Mouse (Mus musculus): ENCODE data around the gene Lmo3. TPM values are rescaled to one million over a fixed set of nuclear protein-coding genes. Genes with fewer than 3 reads are reported as not detected.

Gene Lmo3
- polyA plus RNA-seq, 1 experiment = not detected

DNA sequence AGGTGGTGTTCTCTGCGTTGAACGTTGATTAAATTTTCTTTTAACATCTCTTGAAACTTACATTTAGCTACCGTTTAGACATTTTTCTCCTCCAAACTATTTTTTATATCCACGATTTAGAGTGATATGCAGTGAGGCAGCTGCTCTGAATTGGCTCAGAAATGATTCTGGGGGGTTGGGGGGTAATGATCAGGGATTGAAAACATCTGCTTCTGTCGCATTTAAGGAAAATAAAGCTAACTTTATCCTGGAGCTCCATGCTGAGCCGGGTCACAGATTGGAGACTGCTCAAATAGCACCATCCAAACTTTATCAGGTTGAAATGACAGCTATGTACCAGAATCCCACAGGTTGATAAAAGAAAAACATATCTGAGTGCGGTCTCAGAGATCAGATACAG lies 29.6 kb downstream of the Lmo3 start:
- Histone ChIP-seq H3K4me3 (ENCODE audit: insufficient read depth, low read length) (no peak overlapping the region), H3K4me1 (ENCODE audit: control insufficient read depth, insufficient read depth, low read length) (no peaks in the 10 kb centered on the region), H3K27ac (ENCODE audit: insufficient read depth, low read depth, low read length) (no peak overlapping the region)
- TF ChIP-seq POLR2A (IDR thresholded peaks at IDR 0.05; ENCODE audit: borderline replicate concordance, low read depth, low read length) (no peak), CTCF (IDR thresholded peaks at IDR 0.05; ENCODE audit: low read depth, low read length) (no peak)

DNA sequence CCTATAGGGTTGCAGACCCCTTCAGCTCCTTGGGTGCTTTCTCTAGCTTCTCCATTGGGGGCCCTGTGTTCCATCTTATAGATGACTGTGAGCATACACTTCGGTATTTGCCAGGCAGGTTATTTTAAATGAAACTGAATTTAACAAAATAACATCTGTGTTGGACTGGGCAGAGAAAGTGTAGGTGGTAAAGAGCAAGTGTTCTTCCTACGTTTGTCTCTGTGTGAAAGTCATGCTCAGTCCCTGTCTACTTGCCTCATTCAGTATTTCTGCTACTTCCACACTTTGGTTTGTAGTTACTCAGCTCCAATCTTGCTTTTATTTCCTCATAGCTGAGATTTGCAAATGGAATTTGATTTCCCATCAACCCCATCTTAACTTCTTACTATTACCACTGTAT lies 46.9 kb downstream of the Lmo3 start:
- Histone ChIP-seq H3K27ac (ENCODE audit: insufficient read depth, low read depth, low read length) (no peak overlapping the region), H3K4me3 (ENCODE audit: insufficient read depth, low read length) (no peak overlapping the region), H3K4me1 (ENCODE audit: control insufficient read depth, insufficient read depth, low read length) (no peaks in the 10 kb centered on the region)
- no peak for TF ChIP-seq CTCF (IDR thresholded peaks at IDR 0.05; ENCODE audit: low read depth, low read length)
- TF ChIP-seq POLR2A (IDR thresholded peaks at IDR 0.05; ENCODE audit: borderline replicate concordance, low read depth, low read length) = no peak

DNA sequence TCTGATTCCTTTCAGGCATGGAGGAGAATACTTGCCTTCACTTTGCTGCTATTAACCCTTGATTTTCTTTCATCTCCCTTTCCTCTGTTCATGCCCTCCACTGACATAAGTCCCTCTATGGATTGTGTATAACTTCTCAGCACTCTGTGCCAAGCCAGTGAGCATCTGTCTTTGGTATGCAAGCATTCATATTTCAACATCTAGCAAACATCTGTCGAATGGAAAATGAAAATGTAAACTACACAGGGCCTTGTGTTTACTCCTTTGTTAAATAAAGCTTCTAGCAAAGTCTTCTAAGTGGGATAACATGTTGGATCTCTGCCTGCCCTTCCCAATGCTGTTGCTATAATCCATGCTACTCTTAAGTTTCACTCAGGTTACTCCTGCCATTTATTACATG lies 75.1 kb downstream of the Lmo3 start:
- no peak for TF ChIP-seq CTCF (IDR thresholded peaks at IDR 0.05; ENCODE audit: low read depth, low read length)
- TF ChIP-seq POLR2A (IDR thresholded peaks at IDR 0.05; ENCODE audit: borderline replicate concordance, low read depth, low read length) = no peak
- H3K4me3 ChIP-seq (ENCODE audit: insufficient read depth, low read length) = no peak overlapping the region
- H3K27ac ChIP-seq (ENCODE audit: insufficient read depth, low read depth, low read length) = no peak overlapping the region
- H3K4me1 ChIP-seq (ENCODE audit: control insufficient read depth, insufficient read depth, low read length) = no peaks in the 10 kb centered on the region

DNA sequence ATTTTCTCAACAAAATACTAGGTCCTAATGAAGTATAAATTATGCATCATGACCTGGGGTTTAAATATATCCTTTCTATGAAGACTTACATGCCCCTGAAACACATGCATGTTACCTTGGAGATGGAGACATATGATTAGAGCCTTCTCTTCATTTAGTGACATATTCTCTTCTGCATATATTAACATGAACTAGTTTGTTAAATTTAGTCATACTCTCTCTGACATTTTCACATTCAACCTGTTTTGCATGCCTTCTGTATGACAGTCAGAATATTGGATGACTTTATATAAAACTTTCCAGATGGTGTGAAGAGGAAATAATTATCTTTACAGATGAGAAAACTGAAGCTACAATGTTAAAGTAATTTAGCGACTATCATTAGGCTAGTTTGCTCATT lies 77.8 kb downstream of the Lmo3 start:
- TF ChIP-seq POLR2A (IDR thresholded peaks at IDR 0.05; ENCODE audit: borderline replicate concordance, low read depth, low read length) = no peak
- TF ChIP-seq CTCF (IDR thresholded peaks at IDR 0.05; ENCODE audit: low read depth, low read length) = no peak
- H3K4me1 ChIP-seq (ENCODE audit: control insufficient read depth, insufficient read depth, low read length) = no peaks in the 10 kb centered on the region
- H3K4me3 ChIP-seq (ENCODE audit: insufficient read depth, low read length) = no peak overlapping the region

DNA sequence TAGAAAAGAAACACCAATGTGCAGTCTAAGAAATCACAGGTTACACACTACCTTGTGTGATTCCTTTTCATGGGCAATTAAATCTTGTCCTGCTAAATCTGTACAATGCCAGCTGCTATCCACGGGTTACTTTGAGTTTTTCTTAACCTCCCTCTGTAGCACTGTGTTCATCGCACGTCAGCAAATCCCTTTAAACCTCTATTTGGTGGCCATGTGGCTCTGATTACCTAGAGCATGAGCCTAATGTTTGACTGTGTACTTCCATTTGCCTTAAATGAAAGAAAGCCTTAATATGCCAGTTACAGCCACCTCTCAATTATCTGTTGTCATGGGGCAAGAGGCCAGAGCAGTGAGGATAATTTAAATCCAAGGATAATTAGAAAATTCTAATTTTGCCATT lies 98.9 kb downstream of the Lmo3 start:
- Histone ChIP-seq H3K4me1 (ENCODE audit: control insufficient read depth, insufficient read depth, low read length) (no peaks in the 10 kb centered on the region), H3K4me3 (ENCODE audit: insufficient read depth, low read length) (no peak overlapping the region), H3K27ac (ENCODE audit: insufficient read depth, low read depth, low read length) (no peak overlapping the region)
- no peak for TF ChIP-seq CTCF (IDR thresholded peaks at IDR 0.05; ENCODE audit: low read depth, low read length)
- no peak for TF ChIP-seq POLR2A (IDR thresholded peaks at IDR 0.05; ENCODE audit: borderline replicate concordance, low read depth, low read length)

More for the DNA sequence above, 77.8 kb downstream of the Lmo3 start:
- no peak overlapping the region for H3K27ac ChIP-seq (ENCODE audit: insufficient read depth, low read depth, low read length)

DNA sequence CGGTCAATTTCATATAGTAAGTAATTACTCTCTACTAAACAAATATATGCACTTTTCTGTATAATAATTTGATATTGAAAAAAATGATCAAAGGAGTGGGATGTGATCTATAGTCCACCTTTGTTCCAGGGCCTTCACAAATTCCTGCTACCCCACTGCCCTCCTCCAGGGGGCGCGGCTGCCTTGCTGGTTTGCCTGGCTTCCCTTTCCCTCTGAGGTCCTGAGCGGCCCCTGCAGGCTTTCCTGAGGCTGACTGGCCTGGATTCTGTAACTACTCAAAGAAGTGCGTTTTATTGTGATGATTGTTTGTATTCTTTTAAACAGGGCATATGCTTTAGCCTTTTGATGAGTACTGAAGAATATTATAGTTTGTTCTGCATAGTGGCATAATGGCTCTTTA lies 104.2 kb downstream of the Lmo3 start:
- TF ChIP-seq CTCF (IDR thresholded peaks at IDR 0.05; ENCODE audit: low read depth, low read length) (peak; percentile 33; the same call in 1 of the 2 replicates), POLR2A (IDR thresholded peaks at IDR 0.05; ENCODE audit: borderline replicate concordance, low read depth, low read length) (no peak)
- Histone ChIP-seq H3K27ac (ENCODE audit: insufficient read depth, low read depth, low read length) (no peak overlapping the region), H3K4me1 (ENCODE audit: control insufficient read depth, insufficient read depth, low read length) (no peaks in the 10 kb centered on the region), H3K4me3 (ENCODE audit: insufficient read depth, low read length) (no peak overlapping the region)

DNA sequence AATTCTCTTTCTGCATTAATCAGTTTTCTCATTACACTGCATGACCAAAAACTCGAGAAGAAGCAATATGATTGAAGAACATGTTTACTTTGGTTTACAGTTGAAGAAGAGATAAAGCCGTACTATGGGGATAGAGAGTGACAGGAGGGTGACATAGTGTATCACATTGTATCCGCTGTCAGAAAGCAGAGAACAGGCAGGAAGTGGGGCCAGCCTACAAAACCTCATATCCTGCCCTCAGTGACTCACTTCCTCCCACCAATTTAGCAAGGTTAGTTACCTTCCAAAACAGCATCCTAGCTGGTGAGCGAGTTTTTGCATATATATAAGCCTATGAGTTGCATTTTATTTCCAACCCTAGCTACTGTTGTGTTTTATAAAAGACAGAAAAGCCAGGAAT lies 112.6 kb downstream of the Lmo3 start:
- H3K4me3 ChIP-seq (ENCODE audit: insufficient read depth, low read length) = no peak overlapping the region
- H3K27ac ChIP-seq (ENCODE audit: insufficient read depth, low read depth, low read length) = no peak overlapping the region
- TF ChIP-seq POLR2A (IDR thresholded peaks at IDR 0.05; ENCODE audit: borderline replicate concordance, low read depth, low read length) (no peak), CTCF (IDR thresholded peaks at IDR 0.05; ENCODE audit: low read depth, low read length) (no peak)
- H3K4me1 ChIP-seq (ENCODE audit: control insufficient read depth, insufficient read depth, low read length) = no peaks in the 10 kb centered on the region

DNA sequence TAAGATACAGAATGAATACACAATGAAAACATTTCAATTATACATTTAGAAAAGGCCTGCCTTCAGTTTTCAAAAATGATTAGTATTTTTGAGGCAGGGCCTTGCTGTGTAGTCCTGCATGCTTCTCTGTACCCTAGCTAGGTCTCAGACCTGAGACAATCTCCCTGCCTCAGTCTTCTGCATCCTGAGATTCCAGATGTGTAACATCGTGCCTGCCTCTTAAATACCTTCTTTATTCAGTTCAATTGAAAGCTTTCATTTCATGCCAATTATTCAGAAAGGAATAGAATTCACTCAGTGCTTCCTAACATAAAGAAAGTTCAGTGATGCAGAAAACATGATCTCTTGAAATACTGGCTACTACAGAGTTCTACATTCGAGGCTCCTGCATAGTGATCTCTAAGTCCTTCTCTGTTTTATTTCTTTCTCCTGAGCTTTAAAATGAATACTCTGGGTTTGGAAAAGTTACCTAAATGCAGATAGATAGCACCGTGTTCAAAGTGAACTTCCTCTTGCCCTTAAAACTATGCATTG lies 137.2 kb downstream of the Lmo3 start:
- no peaks in the 10 kb centered on the region for H3K4me1 ChIP-seq (ENCODE audit: control insufficient read depth, insufficient read depth, low read length)
- H3K4me3 ChIP-seq (ENCODE audit: insufficient read depth, low read length) = no peak overlapping the region
- H3K27ac ChIP-seq (ENCODE audit: insufficient read depth, low read depth, low read length) = no peak overlapping the region
- TF ChIP-seq CTCF (IDR thresholded peaks at IDR 0.05; ENCODE audit: low read depth, low read length) (no peak), POLR2A (IDR thresholded peaks at IDR 0.05; ENCODE audit: borderline replicate concordance, low read depth, low read length) (no peak)

DNA sequence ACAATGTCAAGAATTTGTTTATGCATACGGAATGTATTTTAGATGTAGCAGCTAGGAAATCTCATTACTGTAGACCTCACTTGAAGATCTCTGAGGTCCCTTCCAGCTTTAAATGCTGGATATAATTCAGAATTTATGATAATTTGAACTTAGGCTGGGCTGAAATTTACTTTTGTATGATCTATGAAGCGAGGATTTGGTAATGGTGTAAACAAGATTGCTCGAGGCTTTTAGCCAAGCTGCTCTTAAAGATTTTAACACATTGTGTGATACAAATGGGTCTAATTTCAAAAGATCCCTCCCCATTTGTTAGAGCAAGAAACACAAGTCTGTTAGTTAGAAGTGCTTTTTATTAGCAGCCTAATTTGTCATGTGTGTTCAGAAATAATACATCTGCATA lies 144.4 kb downstream of the Lmo3 start:
- no peak overlapping the region for H3K27ac ChIP-seq (ENCODE audit: insufficient read depth, low read depth, low read length)
- TF ChIP-seq CTCF (IDR thresholded peaks at IDR 0.05; ENCODE audit: low read depth, low read length) (no peak), POLR2A (IDR thresholded peaks at IDR 0.05; ENCODE audit: borderline replicate concordance, low read depth, low read length) (no peak)
- H3K4me1 ChIP-seq (ENCODE audit: control insufficient read depth, insufficient read depth, low read length) = no peaks in the 10 kb centered on the region
- H3K4me3 ChIP-seq (ENCODE audit: insufficient read depth, low read length) = no peak overlapping the region

DNA sequence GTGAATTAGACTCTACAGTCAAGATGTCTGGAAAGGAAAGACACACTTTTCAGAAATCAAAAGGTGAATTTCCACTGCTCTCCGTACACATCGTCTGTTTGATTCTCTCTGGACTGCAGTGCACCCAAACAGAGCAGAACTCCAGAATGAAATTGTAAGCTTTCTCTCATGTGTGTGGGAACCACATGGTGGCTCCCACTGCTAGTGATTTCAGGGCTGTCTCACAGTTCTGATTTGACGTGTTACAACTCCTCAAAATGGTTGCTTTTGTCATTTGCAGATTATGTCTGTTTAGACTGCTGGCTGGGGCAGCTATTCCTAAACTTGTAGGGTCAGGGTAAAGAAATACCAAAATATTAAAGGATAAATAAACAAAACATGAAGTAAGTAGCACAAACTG lies 145.0 kb downstream of the Lmo3 start:
- H3K27ac ChIP-seq (ENCODE audit: insufficient read depth, low read depth, low read length) = no peak overlapping the region
- TF ChIP-seq POLR2A (IDR thresholded peaks at IDR 0.05; ENCODE audit: borderline replicate concordance, low read depth, low read length) = no peak
- no peak for TF ChIP-seq CTCF (IDR thresholded peaks at IDR 0.05; ENCODE audit: low read depth, low read length)
- H3K4me3 ChIP-seq (ENCODE audit: insufficient read depth, low read length) = no peak overlapping the region
- no peaks in the 10 kb centered on the region for H3K4me1 ChIP-seq (ENCODE audit: control insufficient read depth, insufficient read depth, low read length)

DNA sequence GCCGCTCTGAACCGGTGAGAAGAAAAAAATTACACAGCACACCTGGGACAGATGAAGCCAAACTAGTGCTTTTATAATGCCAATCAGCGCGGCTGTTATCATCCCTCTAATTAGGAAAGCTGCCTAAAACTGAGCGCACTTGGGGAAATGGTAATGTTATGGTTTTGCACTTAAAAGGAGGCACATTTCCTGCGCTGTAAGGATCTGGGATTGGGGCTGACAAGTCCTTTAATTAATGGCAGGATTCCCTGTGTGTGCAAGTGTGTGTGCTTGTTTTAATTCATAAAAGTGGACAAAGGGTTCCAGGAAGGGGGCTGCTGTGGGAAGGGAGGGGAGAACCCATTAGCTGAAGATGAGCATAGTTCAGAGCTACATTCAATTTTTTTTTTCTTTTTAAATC lies 154.4 kb downstream of the Lmo3 start:
- TF ChIP-seq CTCF (IDR thresholded peaks at IDR 0.05; ENCODE audit: low read depth, low read length) (no peak), POLR2A (IDR thresholded peaks at IDR 0.05; ENCODE audit: borderline replicate concordance, low read depth, low read length) (no peak)
- Histone ChIP-seq H3K4me1 (ENCODE audit: control insufficient read depth, insufficient read depth, low read length) (no peaks in the 10 kb centered on the region), H3K4me3 (ENCODE audit: insufficient read depth, low read length) (no peak overlapping the region), H3K27ac (ENCODE audit: insufficient read depth, low read depth, low read length) (no peak overlapping the region)

Measured in bone marrow macrophage, adult 2 months (primary cell).